Comparison of ENCODE assay signal across 9 mouse cellular contexts in the genomic region with DNA sequence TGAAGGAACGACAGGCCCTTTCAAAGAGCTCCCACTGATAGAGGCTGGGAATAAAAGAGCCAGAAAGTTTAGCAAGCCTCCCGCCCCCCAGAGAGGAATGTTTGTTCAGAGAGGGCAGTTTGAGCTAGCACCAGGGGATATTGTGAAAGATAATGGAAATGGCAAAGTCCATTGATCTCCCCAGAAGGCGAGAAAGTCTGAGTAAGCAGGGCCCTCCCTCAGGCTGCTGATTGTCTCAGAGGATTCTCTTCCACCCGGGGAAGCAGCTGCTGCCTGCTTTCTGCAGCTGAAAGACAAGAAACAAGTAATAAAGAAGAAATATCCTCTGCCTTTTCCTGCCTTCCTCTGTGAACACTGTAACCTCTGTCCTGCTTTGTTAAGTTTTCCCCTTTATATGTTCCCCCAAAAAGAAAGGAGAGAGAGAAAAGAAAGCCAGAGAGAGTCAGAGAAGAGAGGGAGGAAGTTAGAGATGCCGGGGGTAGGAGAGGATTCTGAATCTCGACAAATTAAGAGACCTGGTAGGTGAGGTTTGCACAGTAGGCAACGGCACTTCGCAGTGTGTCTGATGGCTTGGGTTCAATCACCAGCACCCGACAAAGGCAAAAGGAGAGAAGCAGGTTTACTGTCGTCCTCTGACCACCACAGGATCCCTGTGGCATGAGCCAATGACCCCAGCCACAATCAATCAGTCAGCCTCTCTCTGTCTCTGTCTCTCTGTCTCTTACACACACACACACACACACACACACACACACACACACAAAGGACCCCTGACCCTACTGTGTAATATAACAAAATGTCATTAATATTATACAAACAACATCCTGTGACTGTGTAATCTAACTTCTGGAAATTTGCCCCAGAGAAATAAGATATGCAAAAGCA. TPM values are rescaled to one million over a fixed set of nuclear protein-coding genes. Genes with fewer than 3 reads are reported as not detected.
A peak's percentile ranks its signal among the peaks of the same experiment; 100 is the strongest.
DNase-seq lines count a peak whose midpoint lies in the region; ATAC-seq and TF ChIP-seq lines count a peak whose summit lies in the region.
"Had no signal": no experiment of that assay in that cellular context is flagged by ENCODE, and none has a peak within 500 bp of the region (broad histone marks: within the 10 kb centered on the region; RNA-seq: fewer than 3 reads in every experiment).

No protein-coding gene starts in this region.

- no peak overlapping the region for H3K4me3 ChIP-seq in kidney, embryonic 15.5 days (replicated peaks)
- H3K4me3 ChIP-seq in forebrain, embryonic 10.5 days: peak overlapping the region; percentile 30
- H3K4me3 ChIP-seq in limb, embryonic 10.5 days: no peak overlapping the region
- no peak overlapping the region for H3K4me3 ChIP-seq in neural tube, embryonic 11.5 days (ENCODE audit: low read depth, low read length)
- H3K4me3 ChIP-seq in thymus, adult 2 months (ENCODE audit: control insufficient read depth, insufficient read depth, low read length): no peak overlapping the region
- H3K4me3 ChIP-seq: heart, embryonic 12.5 days had no signal

- no peak for DNase-seq in kidney, adult 8-10 months
- peak; percentile 50 for DNase-seq in forebrain, embryonic 10.5 days (ENCODE audit: extremely low spot score, low spot score)
- no peak for DNase-seq in limb, embryonic 10.5 days (ENCODE audit: low spot score)
- no peak for DNase-seq in neural tube, embryonic 11.5 days (ENCODE audit: low spot score)
- DNase-seq in thymus, adult 2 months: no peak
- no peak for DNase-seq in ovary, adult 18-20 months (ENCODE audit: low spot score)
- DNase-seq in left cerebral cortex, adult 8-10 months (ENCODE audit: low spot score in 2 of 2): no peak

- no peak overlapping the region for H3K4me2 ChIP-seq in kidney, embryonic 15.5 days
- peak overlapping the region; percentile 25; the same call in 1 of the 2 replicates for H3K4me2 ChIP-seq in neural tube, embryonic 11.5 days (ENCODE audit: low read depth)
- H3K4me2 ChIP-seq: heart, embryonic 12.5 days had no signal

- peaks cover 80% of the 10 kb centered on the region for H3K4me1 ChIP-seq in kidney, embryonic 15.5 days
- peaks cover 76% of the 10 kb centered on the region for H3K4me1 ChIP-seq in forebrain, embryonic 10.5 days
- peaks cover 74% of the 10 kb centered on the region for H3K4me1 ChIP-seq in limb, embryonic 10.5 days
- peaks cover 41% of the 10 kb centered on the region for H3K4me1 ChIP-seq in neural tube, embryonic 11.5 days (ENCODE audit: control insufficient read depth, insufficient read depth, low read length)
- H3K4me1 ChIP-seq in thymus, adult 2 months (replicated peaks; ENCODE audit: control insufficient read depth, insufficient read depth, low read length): peaks cover 12% of the 10 kb centered on the region

- no peak for ATAC-seq in kidney, embryonic 15.5 days (replicated peaks; ENCODE audit: low FRiP score)
- peak; percentile 63 for ATAC-seq in neural tube, embryonic 11.5 days (ENCODE audit: insufficient read depth, low FRiP score, low TSS enrichment)

- H3K9ac ChIP-seq in kidney, embryonic 15.5 days: no peak overlapping the region
- H3K9ac ChIP-seq in neural tube, embryonic 11.5 days (ENCODE audit: low read length): peak overlapping the region; percentile 43
- H3K9ac ChIP-seq: heart, embryonic 12.5 days had no signal

- no peak for TF ChIP-seq CTCF in thymus, adult 2 months (IDR thresholded peaks at IDR 0.05; ENCODE audit: borderline replicate concordance, control insufficient read depth, extremely low read depth, insufficient read depth, low read length, poor library complexity)

- no peak for TF ChIP-seq POLR2A in thymus, adult 2 months (IDR thresholded peaks at IDR 0.05; ENCODE audit: control insufficient read depth, extremely low read depth, insufficient read depth, low read length, poor library complexity)

- WGBS in kidney, embryonic 15.5 days: 9% methylated on average over 10 of the region's 10 CpGs
- 4% methylated on average over 10 of the region's 10 CpGs for WGBS in forebrain, embryonic 10.5 days
- WGBS in limb, embryonic 10.5 days: 7% methylated on average over 10 of the region's 10 CpGs
- WGBS in neural tube, embryonic 11.5 days: 2% methylated on average over 10 of the region's 10 CpGs
- WGBS in thymus, adult 2 months: 60% methylated on average over 10 of the region's 10 CpGs

- peak overlapping the region; percentile 95 for H3K27ac ChIP-seq in kidney, embryonic 15.5 days
- peak overlapping the region; percentile 90 for H3K27ac ChIP-seq in forebrain, embryonic 10.5 days
- peak overlapping the region; percentile 97 for H3K27ac ChIP-seq in limb, embryonic 10.5 days
- H3K27ac ChIP-seq in neural tube, embryonic 11.5 days (ENCODE audit: low read depth, low read length): peak overlapping the region; percentile 82
- no peak overlapping the region for H3K27ac ChIP-seq in thymus, adult 2 months (ENCODE audit: control insufficient read depth, insufficient read depth, low read length)

- no peaks in the 10 kb centered on the region for H3K27me3 ChIP-seq in kidney, embryonic 15.5 days
- peaks cover 13% of the 10 kb centered on the region for H3K27me3 ChIP-seq in forebrain, embryonic 10.5 days (ENCODE audit: poor library complexity, severe bottlenecking)
- no peaks in the 10 kb centered on the region; the same call in 1 of the 2 replicates for H3K27me3 ChIP-seq in limb, embryonic 10.5 days (ENCODE audit: low read depth, poor library complexity, severe bottlenecking)
- H3K27me3 ChIP-seq in neural tube, embryonic 11.5 days (ENCODE audit: control insufficient read depth, insufficient read depth, low read length): no peaks in the 10 kb centered on the region
- no peaks in the 10 kb centered on the region for H3K27me3 ChIP-seq in thymus, adult 2 months (ENCODE audit: control insufficient read depth, insufficient read depth, low read length)

- H3K36me3 ChIP-seq in kidney, embryonic 15.5 days: no peaks in the 10 kb centered on the region
- no peaks in the 10 kb centered on the region for H3K36me3 ChIP-seq in forebrain, embryonic 10.5 days (replicated peaks)
- H3K36me3 ChIP-seq in limb, embryonic 10.5 days: no peaks in the 10 kb centered on the region
- no peaks in the 10 kb centered on the region for H3K36me3 ChIP-seq in neural tube, embryonic 11.5 days (ENCODE audit: control insufficient read depth, insufficient read depth, low read length)
- H3K36me3 ChIP-seq in thymus, adult 2 months (ENCODE audit: control insufficient read depth, insufficient read depth, low read length): no peaks in the 10 kb centered on the region
- H3K36me3 ChIP-seq: heart, embryonic 12.5 days had no signal

- H3K9me3 ChIP-seq in kidney, embryonic 15.5 days (replicated peaks): no peaks in the 10 kb centered on the region
- H3K9me3 ChIP-seq in forebrain, embryonic 10.5 days: no peaks in the 10 kb centered on the region
- no peaks in the 10 kb centered on the region for H3K9me3 ChIP-seq in limb, embryonic 10.5 days (replicated peaks)
- H3K9me3 ChIP-seq in neural tube, embryonic 11.5 days (ENCODE audit: control insufficient read depth, low read length): no peaks in the 10 kb centered on the region
- H3K9me3 ChIP-seq: heart, embryonic 12.5 days had no signal

RNA-seq across cellular contexts. Expression of a gene that starts 38.9 kb away (rescaled TPM):
- polyA plus RNA-seq in kidney, embryonic 15.5 days (2015; fragmentation: Nextera tagmentation; extraction: Ambion mirVana): 130 TPM in 2 replicates
- 114 TPM in 2 replicates for polyA plus RNA-seq in forebrain, embryonic 10.5 days (2016; fragmentation: Nextera tagmentation; extraction: Ambion mirVana)
- 121 and 139 TPM in 2 replicates for polyA plus RNA-seq in limb, embryonic 10.5 days (2016; fragmentation: Nextera tagmentation; extraction: Ambion mirVana)
- 136 and 138 TPM in 2 replicates for polyA plus RNA-seq in neural tube, embryonic 11.5 days (2014; fragmentation: Nextera tagmentation; extraction: Ambion mirVana)
- 35.2 and 36.6 TPM in 2 replicates for polyA plus RNA-seq in thymus, adult 2 months (2012; rRNA removed)
- 10 to 100 TPM; 79.2 to 84.7 (median 83.5) TPM for total RNA-seq in left cerebral cortex, adult 8-10 months (2022)

RNA-seq across cellular contexts. Expression of a gene that starts 51.4 kb away (rescaled TPM):
- polyA plus RNA-seq in kidney, embryonic 15.5 days (2015; fragmentation: Nextera tagmentation; extraction: Ambion mirVana): 23.2 and 23.5 TPM in 2 replicates
- 18.5 and 18.7 TPM in 2 replicates for polyA plus RNA-seq in forebrain, embryonic 10.5 days (2016; fragmentation: Nextera tagmentation; extraction: Ambion mirVana)
- 15.6 and 22.8 TPM in 2 replicates for polyA plus RNA-seq in limb, embryonic 10.5 days (2016; fragmentation: Nextera tagmentation; extraction: Ambion mirVana)
- 40.6 and 49.7 TPM in 2 replicates for polyA plus RNA-seq in neural tube, embryonic 11.5 days (2014; fragmentation: Nextera tagmentation; extraction: Ambion mirVana)
- 18.7 and 56.2 TPM in 2 replicates for polyA plus RNA-seq in thymus, adult 2 months (2012; rRNA removed)
- total RNA-seq in left cerebral cortex, adult 8-10 months (2022): 100 to 1,000 TPM; 180 to 198 (median 186) TPM
